Mouse (Mus musculus): Measurements from ENCODE around the gene Abcb1b.

GRCm38 (mm10) chr5:8778751-8779150 is 19.2 kb upstream of the Abcb1b start:
- TF ChIP-seq CTCF (IDR thresholded peaks at IDR 0.05; ENCODE audit: extremely low read depth, insufficient read depth, low read length) (no peak), POLR2A (IDR thresholded peaks at IDR 0.05; ENCODE audit: extremely low read depth, insufficient read depth, low read length) (no peak)
